8 mouse cellular contexts compared by ENCODE assay signal in the genomic region with DNA sequence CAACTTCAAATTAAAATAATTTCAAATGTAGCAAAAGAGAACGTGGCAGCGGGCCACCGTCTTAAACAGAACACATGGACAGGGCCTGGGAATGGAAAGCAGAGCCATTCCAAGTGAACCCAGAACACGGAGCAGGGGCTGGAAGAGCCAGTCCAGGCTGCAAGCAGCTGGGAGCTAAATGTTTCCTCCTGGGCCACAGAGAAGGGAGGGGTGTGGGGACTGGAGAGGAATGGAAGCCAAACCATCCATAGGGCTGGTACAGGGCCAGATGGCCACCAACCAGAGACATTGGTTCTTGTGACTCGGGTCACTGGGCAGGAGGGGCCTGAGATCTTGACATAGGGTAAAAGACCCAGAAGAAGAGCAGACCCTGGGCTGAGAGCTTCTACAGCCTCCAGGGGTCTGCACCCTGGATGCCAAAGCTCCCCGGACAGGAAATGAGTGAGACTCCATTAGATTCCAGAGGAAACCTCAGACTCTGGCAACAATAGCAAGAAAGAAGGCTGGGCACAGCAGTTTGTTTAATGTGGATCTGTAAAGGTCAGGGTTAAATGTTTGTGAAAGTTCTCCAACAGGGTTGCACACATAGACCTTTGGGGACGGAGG.
DNase-seq lines count a peak whose midpoint lies in the region; ATAC-seq and TF ChIP-seq lines count a peak whose summit lies in the region.

No protein-coding gene starts in this region.

- no peak overlapping the region for H3K9ac ChIP-seq in intestine, embryonic 16.5 days (ENCODE audit: low read depth, low read length)
- no peak overlapping the region for H3K9ac ChIP-seq in limb, embryonic 14.5 days (ENCODE audit: low read depth, low read length, severe bottlenecking)
- H3K9ac ChIP-seq in midbrain, postnatal 0 days (replicated peaks; ENCODE audit: low read length, poor library complexity, severe bottlenecking) = no peak overlapping the region

- intact Hi-C loops in left cerebral cortex, postnatal 36 days (cut with DNase I) = no loop called here

- ATAC-seq in intestine, embryonic 16.5 days = peak; percentile 93
- peak; percentile 86 for ATAC-seq in limb, embryonic 14.5 days (ENCODE audit: low FRiP score, low read depth)
- ATAC-seq in midbrain, postnatal 0 days (ENCODE audit: low FRiP score) = no peak

- H3K9me3 ChIP-seq in intestine, embryonic 16.5 days (ENCODE audit: control insufficient read depth, low read length) = no peaks in the 10 kb centered on the region
- no peaks in the 10 kb centered on the region for H3K9me3 ChIP-seq in limb, embryonic 14.5 days (ENCODE audit: control insufficient read depth, low read length)
- H3K9me3 ChIP-seq in midbrain, postnatal 0 days (ENCODE audit: low read length) = no peaks in the 10 kb centered on the region

- H3K27ac ChIP-seq in intestine, embryonic 16.5 days (ENCODE audit: low read length) = peak overlapping the region; percentile 81
- H3K27ac ChIP-seq in limb, embryonic 14.5 days (replicated peaks; ENCODE audit: low read depth, low read length) = peak overlapping the region; percentile 64; the same call in 1 of the 2 replicates
- H3K27ac ChIP-seq in midbrain, postnatal 0 days (ENCODE audit: low read depth, low read length) = no peak overlapping the region

- no peak overlapping the region for H3K4me3 ChIP-seq in intestine, embryonic 16.5 days (ENCODE audit: low read length)
- no peak overlapping the region for H3K4me3 ChIP-seq in limb, embryonic 14.5 days (replicated peaks; ENCODE audit: low read length)
- H3K4me3 ChIP-seq in midbrain, postnatal 0 days (ENCODE audit: low read depth, low read length) = no peak overlapping the region

- H3K4me2 ChIP-seq in intestine, embryonic 16.5 days (ENCODE audit: low read depth, low read length) = no peak overlapping the region
- peak overlapping the region; percentile 2 for H3K4me2 ChIP-seq in limb, embryonic 14.5 days (replicated peaks; ENCODE audit: low read depth, low read length, severe bottlenecking)
- no peak overlapping the region for H3K4me2 ChIP-seq in midbrain, postnatal 0 days (ENCODE audit: low read depth, low read length, poor library complexity, severe bottlenecking)

- 39% methylated on average over 7 of the region's 7 CpGs for WGBS in intestine, embryonic 16.5 days
- 37% methylated on average over 7 of the region's 7 CpGs for WGBS in limb, embryonic 14.5 days
- WGBS in midbrain, postnatal 0 days = 40% methylated on average over 7 of the region's 7 CpGs

- H3K27me3 ChIP-seq in intestine, embryonic 16.5 days (replicated peaks; ENCODE audit: control insufficient read depth, insufficient read depth, low read length) = no peaks in the 10 kb centered on the region
- H3K27me3 ChIP-seq in limb, embryonic 14.5 days (ENCODE audit: control insufficient read depth, insufficient read depth, low read length) = no peaks in the 10 kb centered on the region
- H3K27me3 ChIP-seq in midbrain, postnatal 0 days (ENCODE audit: insufficient read depth, low read length) = no peaks in the 10 kb centered on the region

- TF ChIP-seq CTCF in midbrain, postnatal 0 days (IDR thresholded peaks at IDR 0.05) = no peak

- DNase-seq in left cerebral cortex, postnatal 36 days (ENCODE audit: low spot score in 2 of 2) = peak; percentile 15 to 19
- DNase-seq in left cerebral cortex, adult 11 months (ENCODE audit: low spot score) = no peak
- peak; percentile 57 for DNase-seq in embryo, embryonic 11 days
- peak; percentile 99 for DNase-seq in heart, adult 11 months
- peak; percentile 91 for DNase-seq in limb, embryonic 14.5 days (ENCODE audit: low spot score)
- peak; percentile 81 for DNase-seq in midbrain, postnatal 0 days (ENCODE audit: low spot score)
- DNase-seq in T-cell, adult 2 months (ENCODE audit: low spot score) = no peak

- peaks cover 10% of the 10 kb centered on the region for H3K4me1 ChIP-seq in intestine, embryonic 16.5 days (ENCODE audit: control insufficient read depth, insufficient read depth, low read length)
- H3K4me1 ChIP-seq in limb, embryonic 14.5 days (ENCODE audit: control insufficient read depth, insufficient read depth, low read length) = peaks cover 14% of the 10 kb centered on the region
- H3K4me1 ChIP-seq in midbrain, postnatal 0 days (ENCODE audit: insufficient read depth, low read length) = no peaks in the 10 kb centered on the region

- TF ChIP-seq POLR2A in limb, embryonic 14.5 days (IDR thresholded peaks at IDR 0.05; ENCODE audit: borderline replicate concordance, extremely low read depth, insufficient read depth, insufficient read length) = no peak

- no peaks in the 10 kb centered on the region for H3K36me3 ChIP-seq in intestine, embryonic 16.5 days (ENCODE audit: control insufficient read depth, insufficient read depth, low read length)
- H3K36me3 ChIP-seq in limb, embryonic 14.5 days (ENCODE audit: control insufficient read depth, insufficient read depth, low read length) = no peaks in the 10 kb centered on the region
- H3K36me3 ChIP-seq in midbrain, postnatal 0 days (ENCODE audit: insufficient read depth, low read length) = no peaks in the 10 kb centered on the region

Comparison
In these comparisons a context has a peak if more than half of its experiments do, and no peak if none do; other contexts are left out.
1. DNase-seq: peak in left cerebral cortex, postnatal 36 days (2 of 2), embryo, embryonic 11 days (single experiment), heart, adult 11 months (single experiment), limb, embryonic 14.5 days (single experiment) and midbrain, postnatal 0 days (single experiment); none in left cerebral cortex, adult 11 months (single experiment) and T-cell, adult 2 months (single experiment).